Mouse (Mus musculus) liver, embryonic 14.5 days (tissue): ENCODE results near the gene Spata25.

ENCODE experiments used
- CTCF ChIP-seq: IDR thresholded peaks from 2 replicates; pipeline ENCODE4 v1.5.1; 2016; ENCODE audit warnings: antibody characterized with exemption, low read depth, control low read depth
- EP300 ChIP-seq: IDR thresholded peaks from 2 replicates; pipeline ENCODE4 v1.6.1; 2016; ENCODE audit warnings: antibody characterized with exemption, low read depth

DNA sequence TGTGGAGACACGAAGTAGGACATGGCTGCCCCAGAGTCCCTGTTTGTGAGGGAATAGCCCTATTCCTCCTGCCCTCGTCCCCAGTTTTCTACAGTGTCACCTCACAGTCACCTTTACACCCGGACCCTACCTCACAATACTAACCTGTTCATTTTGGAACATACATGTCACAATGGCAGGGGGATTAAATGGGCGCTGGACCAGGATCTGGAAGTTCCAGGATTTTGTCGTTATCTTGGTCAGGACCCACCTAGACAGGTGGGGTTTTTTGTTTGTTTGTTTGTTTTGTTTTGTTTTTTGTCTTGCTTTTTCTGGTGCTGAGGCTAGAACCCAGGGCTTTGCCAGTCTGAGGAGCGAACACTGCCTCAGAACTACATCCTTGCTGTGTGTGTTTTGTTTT lies at the start of gene Spata25:
- no peak for TF ChIP-seq CTCF
- TF ChIP-seq EP300: no peak
